Mouse (Mus musculus): ENCODE results near the gene Foxr2.

Foxr2 gene

GRCm38 (mm10) chrX:153118486-153118885, at the start of gene Foxr2:
Gene Foxr2, plus strand, starts transcription at chrX:153118786.
- DNase-seq (ENCODE audit: low read depth) = no peak

GRCm38 (mm10) chrX:153119013-153119412, 427 bp downstream of the Foxr2 start:
- DNase-seq (ENCODE audit: low read depth) = no peak

GRCm38 (mm10) chrX:153139734-153140515, 21.3 kb downstream of the Foxr2 start, which contains the start of gene Rragb:
Gene Rragb, plus strand, starts transcription at chrX:153139981.
- peak; percentile 27 for DNase-seq (ENCODE audit: low read depth)

GRCm38 (mm10) chrX:153142656-153143055, 24.1 kb downstream of the Foxr2 start:
- no peak for DNase-seq (ENCODE audit: low read depth)

- DNase-seq (ENCODE audit: low read depth) = no peak
Measured at GRCm38 (mm10) chrX:153151766-153152165, 33.2 kb downstream of the Foxr2 start.

GRCm38 (mm10) chrX:153155322-153155721, 36.7 kb downstream of the Foxr2 start:
- peak; percentile 4 for DNase-seq (ENCODE audit: low read depth)

- DNase-seq (ENCODE audit: low read depth) = no peak
Measured at GRCm38 (mm10) chrX:153174786-153175185, 56.2 kb downstream of the Foxr2 start.

- no peak for DNase-seq (ENCODE audit: low read depth)
Measured at GRCm38 (mm10) chrX:153182221-153182620, 63.6 kb downstream of the Foxr2 start.

All from fibroblast of lung, adult 2 months (primary cell).